Mouse (Mus musculus): Measurements from ENCODE around the gene Actl7b. TPM values are rescaled to one million over a fixed set of nuclear protein-coding genes. Genes with fewer than 3 reads are reported as not detected.

The Actl7b gene
- polyA plus RNA-seq (2015; fragmentation: Nextera tagmentation; extraction: Ambion mirVana): not detected in 2 replicates

GRCm38 (mm10) chr4:56741041-56741493 lies at the start of gene Actl7b:
TSS of gene Actl7b (minus strand) at chr4:56741443.
- no peak within 1 kb of the TSS for H3K4me2 ChIP-seq (ENCODE audit: low read length)
- DNase-seq (ENCODE audit: low spot score) (no peak), ATAC-seq (replicated peaks; ENCODE audit: low FRiP score, low read depth) (no peak)
- no peaks in the 10 kb centered on the region for H3K36me3 ChIP-seq (ENCODE audit: insufficient read depth, low read length)
- TF ChIP-seq CTCF (IDR thresholded peaks at IDR 0.05; ENCODE audit: low read depth): no peak
- no peaks in the 10 kb centered on the region for H3K9me3 ChIP-seq (replicated peaks; ENCODE audit: low read length)
- H3K4me1 ChIP-seq (replicated peaks; ENCODE audit: insufficient read depth, low read length): no peaks in the 10 kb centered on the region
- no peak within 1 kb of the TSS for H3K9ac ChIP-seq (ENCODE audit: low read depth, low read length)
- H3K27ac ChIP-seq: no peak within 1 kb of the TSS
- 97% methylated on average over 13 of the region's 13 CpGs for WGBS
- H3K27me3 ChIP-seq (ENCODE audit: insufficient read depth, low read length): no peaks in the 10 kb centered on the region
- H3K4me3 ChIP-seq (replicated peaks; ENCODE audit: low read depth, low read length): no peak within 1 kb of the TSS

- 81% methylated on average over 1 of the region's 1 CpGs for WGBS
- H3K4me3 ChIP-seq (replicated peaks; ENCODE audit: low read depth, low read length): no peak overlapping the region
- no peak for TF ChIP-seq CTCF (IDR thresholded peaks at IDR 0.05; ENCODE audit: low read depth)
- H3K4me1 ChIP-seq (replicated peaks; ENCODE audit: insufficient read depth, low read length): no peaks in the 10 kb centered on the region
- H3K9me3 ChIP-seq (replicated peaks; ENCODE audit: low read length): no peaks in the 10 kb centered on the region
- H3K27me3 ChIP-seq (ENCODE audit: insufficient read depth, low read length): no peaks in the 10 kb centered on the region
- peaks cover 75% of the 10 kb centered on the region for H3K36me3 ChIP-seq (ENCODE audit: insufficient read depth, low read length)
- ATAC-seq (replicated peaks; ENCODE audit: low FRiP score, low read depth) (no peak), DNase-seq (ENCODE audit: low spot score) (no peak)
- no peak overlapping the region for H3K9ac ChIP-seq (ENCODE audit: low read depth, low read length)
- H3K27ac ChIP-seq: no peak overlapping the region
- H3K4me2 ChIP-seq (ENCODE audit: low read length): no peak overlapping the region
Observed at GRCm38 (mm10) chr4:56771065-56771464, 29.8 kb upstream of the Actl7b start.

- Histone ChIP-seq H3K9me3 (replicated peaks; ENCODE audit: low read length) (no peaks in the 10 kb centered on the region), H3K4me2 (ENCODE audit: low read length) (no peak overlapping the region), H3K9ac (ENCODE audit: low read depth, low read length) (no peak overlapping the region), H3K4me3 (replicated peaks; ENCODE audit: low read depth, low read length) (no peak overlapping the region), H3K36me3 (ENCODE audit: insufficient read depth, low read length) (peaks cover 73% of the 10 kb centered on the region), H3K4me1 (replicated peaks; ENCODE audit: insufficient read depth, low read length) (no peaks in the 10 kb centered on the region), H3K27ac (no peak overlapping the region), H3K27me3 (ENCODE audit: insufficient read depth, low read length) (no peaks in the 10 kb centered on the region)
- DNase-seq (ENCODE audit: low spot score): no peak
- TF ChIP-seq CTCF (IDR thresholded peaks at IDR 0.05; ENCODE audit: low read depth): no peak
- no peak for ATAC-seq (replicated peaks; ENCODE audit: low FRiP score, low read depth)
- WGBS: 93% methylated on average over 7 of the region's 7 CpGs
Observed at GRCm38 (mm10) chr4:56768913-56769312, 27.7 kb upstream of the Actl7b start.

- Histone ChIP-seq H3K36me3 (ENCODE audit: insufficient read depth, low read length) (peaks cover 67% of the 10 kb centered on the region), H3K4me1 (replicated peaks; ENCODE audit: insufficient read depth, low read length) (no peaks in the 10 kb centered on the region), H3K9ac (ENCODE audit: low read depth, low read length) (no peak overlapping the region), H3K27me3 (ENCODE audit: insufficient read depth, low read length) (no peaks in the 10 kb centered on the region), H3K27ac (no peak overlapping the region), H3K4me2 (ENCODE audit: low read length) (no peak overlapping the region), H3K9me3 (replicated peaks; ENCODE audit: low read length) (no peaks in the 10 kb centered on the region), H3K4me3 (replicated peaks; ENCODE audit: low read depth, low read length) (no peak overlapping the region)
- 79% methylated on average over 5 of the region's 5 CpGs for WGBS
- DNase-seq (ENCODE audit: low spot score): no peak
- no peak for TF ChIP-seq CTCF (IDR thresholded peaks at IDR 0.05; ENCODE audit: low read depth)
- ATAC-seq (replicated peaks; ENCODE audit: low FRiP score, low read depth): no peak
Observed at GRCm38 (mm10) chr4:56767861-56768284, 26.6 kb upstream of the Actl7b start.

GRCm38 (mm10) chr4:56757693-56758092 lies 16.4 kb upstream of the Actl7b start:
- H3K36me3 ChIP-seq (ENCODE audit: insufficient read depth, low read length): peaks cover 78% of the 10 kb centered on the region
- 97% methylated on average over 1 of the region's 1 CpGs for WGBS
- no peak overlapping the region for H3K27ac ChIP-seq
- no peak overlapping the region for H3K4me3 ChIP-seq (replicated peaks; ENCODE audit: low read depth, low read length)
- no peaks in the 10 kb centered on the region for H3K27me3 ChIP-seq (ENCODE audit: insufficient read depth, low read length)
- H3K4me1 ChIP-seq (replicated peaks; ENCODE audit: insufficient read depth, low read length): no peaks in the 10 kb centered on the region
- H3K9ac ChIP-seq (ENCODE audit: low read depth, low read length): no peak overlapping the region
- DNase-seq (ENCODE audit: low spot score) (no peak), ATAC-seq (replicated peaks; ENCODE audit: low FRiP score, low read depth) (no peak)
- no peak for TF ChIP-seq CTCF (IDR thresholded peaks at IDR 0.05; ENCODE audit: low read depth)
- H3K9me3 ChIP-seq (replicated peaks; ENCODE audit: low read length): no peaks in the 10 kb centered on the region
- no peak overlapping the region for H3K4me2 ChIP-seq (ENCODE audit: low read length)

GRCm38 (mm10) chr4:56756966-56757600 lies 15.8 kb upstream of the Actl7b start:
- WGBS: 91% methylated on average over 10 of the region's 10 CpGs
- Histone ChIP-seq H3K9ac (ENCODE audit: low read depth, low read length) (no peak overlapping the region), H3K36me3 (ENCODE audit: insufficient read depth, low read length) (peaks cover 73% of the 10 kb centered on the region), H3K4me3 (replicated peaks; ENCODE audit: low read depth, low read length) (no peak overlapping the region), H3K4me1 (replicated peaks; ENCODE audit: insufficient read depth, low read length) (no peaks in the 10 kb centered on the region), H3K4me2 (ENCODE audit: low read length) (no peak overlapping the region), H3K27me3 (ENCODE audit: insufficient read depth, low read length) (no peaks in the 10 kb centered on the region), H3K9me3 (replicated peaks; ENCODE audit: low read length) (no peaks in the 10 kb centered on the region), H3K27ac (no peak overlapping the region)
- TF ChIP-seq CTCF (IDR thresholded peaks at IDR 0.05; ENCODE audit: low read depth): no peak
- DNase-seq (ENCODE audit: low spot score) (no peak), ATAC-seq (replicated peaks; ENCODE audit: low FRiP score, low read depth) (no peak)

GRCm38 (mm10) chr4:56756021-56756420 lies 14.8 kb upstream of the Actl7b start:
- H3K4me2 ChIP-seq (ENCODE audit: low read length): no peak overlapping the region
- no peak overlapping the region for H3K27ac ChIP-seq
- H3K4me1 ChIP-seq (replicated peaks; ENCODE audit: insufficient read depth, low read length): no peaks in the 10 kb centered on the region
- ATAC-seq (replicated peaks; ENCODE audit: low FRiP score, low read depth) (no peak), DNase-seq (ENCODE audit: low spot score) (no peak)
- no peak overlapping the region for H3K4me3 ChIP-seq (replicated peaks; ENCODE audit: low read depth, low read length)
- 92% methylated on average over 5 of the region's 5 CpGs for WGBS
- H3K36me3 ChIP-seq (ENCODE audit: insufficient read depth, low read length): peaks cover 72% of the 10 kb centered on the region
- H3K9ac ChIP-seq (ENCODE audit: low read depth, low read length): no peak overlapping the region
- H3K9me3 ChIP-seq (replicated peaks; ENCODE audit: low read length): no peaks in the 10 kb centered on the region
- no peaks in the 10 kb centered on the region for H3K27me3 ChIP-seq (ENCODE audit: insufficient read depth, low read length)
- TF ChIP-seq CTCF (IDR thresholded peaks at IDR 0.05; ENCODE audit: low read depth): no peak
